Mouse (Mus musculus): ENCODE results near the gene Hikeshi.
A peak's percentile ranks its signal among the peaks of the same experiment; 100 is the strongest.

Gene Hikeshi

GRCm38 (mm10) chr7:89913432-89914158 lies 27.4 kb downstream of the Hikeshi start:
- DNase-seq (ENCODE audit: low read depth, low spot score): no peak

- DNase-seq (ENCODE audit: low read depth, low spot score): no peak
Measured at GRCm38 (mm10) chr7:89912356-89912755, 28.6 kb downstream of the Hikeshi start.

GRCm38 (mm10) chr7:89909711-89910110 lies 31.3 kb downstream of the Hikeshi start:
- no peak for DNase-seq (ENCODE audit: low read depth, low spot score)

DNA sequence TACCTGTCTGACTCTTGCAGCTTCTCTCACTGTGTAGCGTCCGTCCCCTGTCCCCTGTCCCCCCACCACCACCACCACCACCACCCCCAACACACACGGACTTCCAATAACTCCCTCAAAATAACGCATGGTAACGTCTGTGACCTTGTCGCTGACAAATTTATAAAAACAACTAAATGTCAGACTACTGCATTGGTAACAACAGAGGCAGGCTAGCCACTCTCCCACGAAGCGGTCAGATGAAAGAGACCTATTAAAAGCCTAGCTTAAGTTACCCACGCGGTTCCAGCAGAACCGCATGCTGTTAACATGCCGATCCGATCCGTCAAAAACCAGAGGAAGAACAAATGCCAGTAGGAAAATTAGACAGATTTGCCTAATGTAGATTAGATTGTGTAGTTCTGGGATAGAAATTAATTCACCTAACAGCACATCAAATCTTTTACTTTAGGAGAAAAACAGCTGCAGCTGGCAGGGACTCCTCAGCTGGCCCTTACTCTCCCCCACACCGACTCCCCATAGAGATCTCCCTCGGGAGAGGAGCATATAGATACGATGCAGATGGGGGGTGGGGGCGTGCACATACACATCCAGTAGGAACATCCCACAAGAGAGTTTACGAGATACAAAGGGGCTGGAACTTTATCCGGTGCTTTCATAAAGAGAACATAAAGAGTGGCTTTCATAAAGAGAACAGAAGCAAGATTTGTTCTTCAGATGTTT lies 31.9 kb downstream of the Hikeshi start:
- DNase-seq (ENCODE audit: low read depth, low spot score): no peak

- DNase-seq (ENCODE audit: low read depth, low spot score): peak; percentile 6
Measured at GRCm38 (mm10) chr7:89908421-89908820, 32.6 kb downstream of the Hikeshi start.

DNA sequence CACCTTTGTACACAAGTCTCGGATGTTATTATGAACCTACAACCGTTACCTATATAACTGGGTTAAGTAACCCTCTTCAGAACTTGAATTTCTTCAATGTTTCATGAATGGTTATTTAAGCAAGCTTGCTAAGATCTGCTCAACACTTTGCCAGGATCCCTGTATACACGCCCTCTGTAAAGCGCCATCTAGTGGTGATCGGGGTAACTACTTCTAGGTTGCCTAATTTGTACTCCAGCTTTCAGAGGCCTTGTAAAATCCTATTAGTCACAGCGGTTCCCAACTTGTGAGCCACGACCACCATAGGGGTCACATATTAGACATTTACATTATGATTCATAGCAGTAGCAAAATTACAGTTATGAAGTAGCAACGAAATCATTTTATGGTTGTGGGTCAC lies 33.1 kb downstream of the Hikeshi start:
- DNase-seq (ENCODE audit: low read depth, low spot score): peak; percentile 87

DNA sequence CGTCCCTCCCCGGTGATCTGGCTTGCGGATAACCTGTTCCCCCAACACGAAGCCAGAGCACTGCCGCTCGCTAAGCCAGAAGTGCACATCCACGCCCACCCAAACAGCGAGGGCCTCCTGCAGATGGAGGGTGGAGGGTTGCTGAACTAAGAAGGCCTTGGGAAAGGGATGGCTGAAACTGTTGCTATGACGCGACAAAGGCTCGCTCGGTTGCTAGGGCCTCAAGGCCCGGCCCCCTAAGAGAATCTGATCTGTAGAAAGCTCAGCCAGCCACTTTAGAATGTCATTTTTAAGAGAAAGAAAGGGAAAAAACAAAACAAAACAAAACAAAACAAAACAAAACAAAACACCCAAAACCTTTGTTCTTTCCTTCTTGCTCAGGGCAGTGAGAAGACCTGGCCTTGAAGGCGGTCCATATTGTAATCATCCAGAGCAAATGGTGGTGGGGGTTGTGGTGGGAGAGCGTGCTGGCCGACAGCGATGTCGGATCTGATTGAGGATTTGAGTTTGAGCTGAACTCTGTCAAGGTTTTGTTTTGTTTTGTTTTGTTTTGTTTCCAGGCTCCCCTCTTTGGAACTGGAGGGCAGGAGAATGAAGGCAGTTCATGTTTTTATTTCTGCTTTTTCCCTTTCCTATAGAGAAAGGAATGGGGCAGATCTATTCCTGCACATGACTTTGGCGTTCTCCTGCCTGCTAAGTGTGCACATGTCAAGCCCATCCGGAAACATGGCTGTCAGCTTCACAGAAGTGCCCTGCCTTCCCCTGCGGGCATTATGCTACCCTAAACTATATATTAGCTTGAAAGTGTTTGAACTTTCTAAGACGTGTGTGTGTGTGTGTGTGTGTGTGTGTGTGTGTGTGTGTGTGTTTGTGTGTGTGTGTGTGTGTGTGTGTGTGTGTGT lies 37.3 kb downstream of the Hikeshi start, which contains the start of gene Ccdc81:
Gene Ccdc81 (minus strand): TSS at position 188 of the 902 bp plus-strand sequence.
- DNase-seq (ENCODE audit: low read depth, low spot score): no peak

DNA sequence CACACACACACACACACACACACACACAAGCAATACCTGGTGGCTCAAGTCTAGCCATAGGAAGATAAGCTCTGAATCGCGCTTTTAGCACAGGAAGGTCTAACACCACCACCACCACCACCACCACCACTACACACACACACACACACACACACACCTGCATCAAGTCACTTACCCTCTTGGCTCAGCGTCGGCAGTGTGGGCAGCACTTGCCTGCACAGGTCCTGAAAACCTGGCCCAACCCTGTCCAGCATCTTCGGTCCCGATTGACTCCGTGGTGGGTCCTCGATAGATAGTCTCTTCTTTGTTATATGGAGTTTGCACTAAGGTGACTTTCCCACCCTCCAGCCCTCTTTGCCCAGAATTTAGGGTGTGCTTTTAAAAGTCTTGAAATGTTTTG lies 38.0 kb downstream of the Hikeshi start:
- DNase-seq (ENCODE audit: low read depth, low spot score): no peak

DNA sequence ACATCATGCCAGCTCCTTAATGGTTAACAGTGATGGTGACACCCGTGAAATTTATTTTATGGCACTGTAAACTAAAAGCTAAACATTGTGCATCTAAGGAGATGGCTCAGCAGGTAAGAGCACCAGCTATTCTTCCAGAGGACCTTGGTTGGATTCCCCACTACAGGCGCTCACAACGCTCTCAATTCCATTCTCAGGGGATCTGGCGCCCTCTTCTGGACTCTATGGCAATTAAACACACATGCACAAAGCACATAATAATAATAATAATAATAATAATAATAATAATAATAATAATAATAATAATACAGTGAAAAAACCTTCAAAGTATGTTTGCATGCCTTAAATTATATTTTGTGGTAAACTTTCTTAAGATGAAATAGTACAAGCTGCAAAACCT lies 49.1 kb downstream of the Hikeshi start:
- DNase-seq (ENCODE audit: low read depth, low spot score): peak; percentile 61

GRCm38 (mm10) chr7:89891412-89891811 lies 49.6 kb downstream of the Hikeshi start:
- DNase-seq (ENCODE audit: low read depth, low spot score): no peak

- DNase-seq (ENCODE audit: low read depth, low spot score): peak; percentile 58
Measured at GRCm38 (mm10) chr7:89884551-89884950, 56.5 kb downstream of the Hikeshi start.

GRCm38 (mm10) chr7:89879686-89880085 lies 61.3 kb downstream of the Hikeshi start:
- no peak for DNase-seq (ENCODE audit: low read depth, low spot score)
